Mouse (Mus musculus) MEL (cell line): ENCODE measurements around the gene Phf21a. TPM values are rescaled to one million over a fixed set of nuclear protein-coding genes. Genes with fewer than 3 reads are reported as not detected.

Source experiments
- DNase-seq: peaks from one replicate; pipeline ENCODE4 v3.0.0; 2011; ENCODE audit warnings: low read depth, low spot score
- H3K27ac ChIP-seq: 2 replicates; pipeline ENCODE4 v1.5.1; 2012; ENCODE audit warnings: low read depth, mild to moderate bottlenecking, control low read depth, low read length, moderate library complexity; ENCODE audit not compliant: control insufficient read depth
- H3K27me3 ChIP-seq, 2 experiments: fragments of 150-350 bp in 1 of 2; sonication (generic) in 1 of 2; 2 replicates each; pipeline ENCODE4 v1.6.1; 2012; ENCODE audit warnings: low read length in 2 of 2, mild to moderate bottlenecking in 2 of 2, improper control_type of control experiment in 1 of 2, moderate library complexity in 1 of 2; ENCODE audit not compliant: insufficient read depth in 2 of 2, control insufficient read depth in 1 of 2
- H3K36me3 ChIP-seq, 2 experiments: 2 replicates each; pipeline ENCODE4 v1.6.1; 2012 to 2014; ENCODE audit warnings: low read length in 2 of 2, improper control_type of control experiment in 1 of 2, inconsistent platforms in 1 of 2, mild to moderate bottlenecking in 1 of 2; ENCODE audit not compliant: insufficient read depth in 2 of 2, control insufficient read depth in 1 of 2
- H3K4me1 ChIP-seq, 2 experiments: fragments of 150-350 bp in 1 of 2; sonication (generic) in 1 of 2; 2 replicates each; pipeline ENCODE4 v1.6.1; 2012; ENCODE audit warnings: low read length in 2 of 2, improper control_type of control experiment in 1 of 2, mild to moderate bottlenecking in 1 of 2; ENCODE audit not compliant: insufficient read depth in 2 of 2, control insufficient read depth in 1 of 2
- H3K4me3 ChIP-seq, 2 experiments: fragments of 150-350 bp in 1 of 2; sonication (generic) in 1 of 2; 2 replicates each; pipeline ENCODE4 v1.5.1; 2012; ENCODE audit warnings: low read depth in 2 of 2, low read length in 2 of 2, mild to moderate bottlenecking in 2 of 2, moderate library complexity in 2 of 2, control low read depth in 1 of 2, improper control_type of control experiment in 1 of 2; ENCODE audit not compliant: control insufficient read depth in 1 of 2, insufficient read depth in 1 of 2
- H3K79me2 ChIP-seq: 2 replicates; pipeline ENCODE4 v1.6.1; 2012; ENCODE audit warnings: mild to moderate bottlenecking, low read length, moderate library complexity; ENCODE audit not compliant: control insufficient read depth, poor library complexity, insufficient read depth
- H3K9ac ChIP-seq: 2 replicates; pipeline ENCODE4 v1.6.1; 2012; ENCODE audit warnings: low read depth, mild to moderate bottlenecking, control low read depth, low read length, moderate library complexity; ENCODE audit not compliant: control insufficient read depth, poor library complexity, severe bottlenecking
- H3K9me3 ChIP-seq: fragments of 150-350 bp; sonication (generic); replicated peaks from 2 replicates; pipeline ENCODE4 v1.6.1; 2012; ENCODE audit warnings: mild to moderate bottlenecking, low read length, improper control_type of control experiment, moderate library complexity; ENCODE audit not compliant: insufficient read depth
- CHD1 ChIP-seq: IDR thresholded peaks from 2 replicates; pipeline ENCODE4 v1.6.1; 2012; ENCODE audit warnings: low read depth, mild to moderate bottlenecking, inconsistent platforms, low read length, improper control_type of control experiment
- EP300 ChIP-seq, 2 experiments: IDR thresholded peaks; 2 replicates each; pipeline ENCODE4 v1.6.1; 2011; ENCODE audit warnings: improper control_type of control experiment in 2 of 2, low read length in 2 of 2, low read depth in 1 of 2, mild to moderate bottlenecking in 1 of 2
- GABPA ChIP-seq: IDR thresholded peaks from 2 replicates; pipeline ENCODE4 v1.6.1; 2012; ENCODE audit warnings: low read depth, mild to moderate bottlenecking, inconsistent platforms, low read length, improper control_type of control experiment, moderate library complexity
- JUND ChIP-seq: IDR thresholded peaks from 2 replicates; pipeline ENCODE4 v1.6.1; 2011; ENCODE audit warnings: low read depth, mild to moderate bottlenecking, improper control_type of control experiment, low read length
- MAFK ChIP-seq: IDR thresholded peaks from 2 replicates; pipeline ENCODE4 v1.6.1; 2011; ENCODE audit warnings: low read depth, mild to moderate bottlenecking, low read length, improper control_type of control experiment, borderline replicate concordance
- MAX ChIP-seq: IDR thresholded peaks from 2 replicates; pipeline ENCODE4 v1.6.1; 2011; ENCODE audit warnings: low read length, improper control_type of control experiment
- MEF2A ChIP-seq: IDR thresholded peaks from 2 replicates; pipeline ENCODE4 v1.6.1; 2014; ENCODE audit warnings: low read depth, mild to moderate bottlenecking, inconsistent platforms, low read length, improper control_type of control experiment; ENCODE audit not compliant: poor library complexity, insufficient replicate concordance, severe bottlenecking; ENCODE audit errors: extremely low read depth
- MYC ChIP-seq: IDR thresholded peaks from 2 replicates; pipeline ENCODE4 v1.6.1; 2011; ENCODE audit warnings: low read depth, mild to moderate bottlenecking, low read length, improper control_type of control experiment, moderate library complexity
- RCOR1 ChIP-seq: IDR thresholded peaks from 2 replicates; pipeline ENCODE4 v1.6.1; 2012; ENCODE audit warnings: low read depth, mild to moderate bottlenecking, inconsistent platforms, low read length, improper control_type of control experiment
- SIN3A ChIP-seq: IDR thresholded peaks from 2 replicates; pipeline ENCODE4 v1.6.1; 2012; ENCODE audit warnings: low read length, improper control_type of control experiment, inconsistent platforms
- UBTF ChIP-seq: IDR thresholded peaks from 2 replicates; pipeline ENCODE4 v1.6.1; 2012; ENCODE audit warnings: low read depth, mild to moderate bottlenecking, inconsistent platforms, low read length, improper control_type of control experiment, moderate library complexity, borderline replicate concordance; ENCODE audit not compliant: insufficient read depth
- ZKSCAN1 ChIP-seq: IDR thresholded peaks from 2 replicates; pipeline ENCODE4 v1.6.1; 2012; ENCODE audit warnings: low read depth, mild to moderate bottlenecking, inconsistent platforms, low read length, improper control_type of control experiment, moderate library complexity
- ZMIZ1 ChIP-seq: IDR thresholded peaks from 2 replicates; pipeline ENCODE4 v1.6.1; 2012; ENCODE audit warnings: low read depth, mild to moderate bottlenecking, inconsistent platforms, low read length, improper control_type of control experiment, moderate library complexity
- ZNF384 ChIP-seq: IDR thresholded peaks from 2 replicates; pipeline ENCODE4 v1.6.1; 2012; ENCODE audit warnings: low read depth, mild to moderate bottlenecking, inconsistent platforms, low read length, improper control_type of control experiment
- polyA plus RNA-seq, 2 experiments: library from polyadenylated mRNA; stranded (reverse) in 1 of 2; unstranded in 1 of 2; fragments of >175 nt in 1 of 2; fragments of >200 nt in 1 of 2; gene quantifications; 2 replicates each; pipeline versions ENCODE4 v1.2.1 to v1.2.4; 2012; ENCODE audit warnings: low replicate concordance in 2 of 2, low read depth in 1 of 2; ENCODE audit not compliant: insufficient read length in 2 of 2, insufficient read depth in 1 of 2, missing spikeins in 1 of 2
- total RNA-seq: library from RNA; depleted of rRNA; stranded (reverse); fragments of 300-350 nt; gene quantifications from 2 replicates; pipeline ENCODE4 v1.2.3, GENCODE M21; 2012

Phf21a gene
- total and polyA plus RNA-seq, 3 experiments: 4.7 to 245 (median 15.6) TPM

DNA sequence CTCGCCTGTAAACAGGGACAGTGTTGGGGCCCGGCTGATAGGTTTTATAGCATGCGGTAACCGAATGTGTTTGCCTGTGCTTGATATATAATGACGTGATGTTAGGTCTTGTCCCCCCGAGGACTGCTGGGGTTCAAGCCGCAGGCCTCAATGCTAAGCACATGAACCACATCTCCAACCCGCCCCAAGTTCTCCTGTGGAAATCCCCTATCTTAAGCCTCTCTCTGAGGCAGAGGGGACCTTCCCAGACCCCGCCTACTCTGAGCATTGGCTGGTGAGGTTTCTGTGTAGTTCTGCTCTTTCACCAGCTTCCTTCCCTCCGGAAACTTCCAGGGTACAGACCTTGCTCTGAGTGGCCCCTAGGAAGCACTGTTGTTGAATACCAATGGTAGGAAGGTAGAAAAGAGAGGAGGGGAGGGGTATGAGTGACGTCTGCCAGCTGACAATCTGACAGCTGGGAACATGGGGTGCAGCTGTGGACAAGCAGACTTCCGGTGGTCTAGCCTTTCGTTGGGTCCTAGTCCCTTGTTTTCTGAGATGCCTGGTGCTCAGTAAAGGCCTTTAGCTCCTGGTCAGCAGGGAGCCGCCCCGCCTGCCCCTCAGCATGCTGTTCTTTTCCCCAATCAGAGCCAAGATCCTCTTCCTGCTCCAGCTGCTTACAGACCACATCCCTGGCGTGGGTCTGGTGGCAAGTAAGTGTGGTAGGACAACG is 287.0 kb downstream of the Phf21a start:
- Histone ChIP-seq H3K27me3 (no peaks in the 10 kb centered on the region), H3K27ac (no peak overlapping the region), H3K4me1 (peaks cover 0 to 8% of the 10 kb centered on the region in 2 experiments; a peak in 2 of 4 replicates), H3K4me3 (no peak overlapping the region), H3K9ac (no peak overlapping the region), H3K79me2 (peaks cover 5% of the 10 kb centered on the region), H3K36me3 (no peaks in the 10 kb centered on the region; a peak in 1 of 4 replicates), H3K9me3 (no peaks in the 10 kb centered on the region)
- TF ChIP-seq EP300 (IDR thresholded peaks at IDR 0.05; ENCODE audit: low read depth in 1 of 2, low read length in 2 of 2) (no peak), MYC (no peak), CHD1 (no peak), SIN3A (no peak), MAFK (no peak), MEF2A (no peak)
- DNase-seq: no peak

- Histone ChIP-seq H3K4me1 (peaks cover 0 to 8% of the 10 kb centered on the region in 2 experiments; a peak in 2 of 4 replicates), H3K27me3 (no peaks in the 10 kb centered on the region), H3K36me3 (no peaks in the 10 kb centered on the region; a peak in 1 of 4 replicates), H3K9me3 (no peaks in the 10 kb centered on the region), H3K27ac (no peak overlapping the region), H3K4me3 (no peak overlapping the region), H3K9ac (no peak overlapping the region), H3K79me2 (peaks cover 2% of the 10 kb centered on the region)
- TF ChIP-seq UBTF (no peak), MEF2A (no peak), MYC (no peak), RCOR1 (no peak), GABPA (no peak), JUND (no peak)
- DNase-seq: no peak
Measured at GRCm38 (mm10) chr2:92380495-92381050, 287.7 kb downstream of the Phf21a start.

GRCm38 (mm10) chr2:92381161-92381560 is 288.2 kb downstream of the Phf21a start:
- Histone ChIP-seq H3K79me2 (no peaks in the 10 kb centered on the region), H3K36me3 (no peaks in the 10 kb centered on the region; a peak in 1 of 4 replicates), H3K27me3 (no peaks in the 10 kb centered on the region), H3K27ac (no peak overlapping the region), H3K9me3 (no peaks in the 10 kb centered on the region), H3K4me3 (no peak overlapping the region), H3K4me1 (peaks cover 0 to 4% of the 10 kb centered on the region in 2 experiments; a peak in 2 of 4 replicates), H3K9ac (no peak overlapping the region)
- TF ChIP-seq MAX: no peak
- no peak for TF ChIP-seq GABPA
- TF ChIP-seq ZMIZ1: no peak
- no peak for TF ChIP-seq ZNF384
- TF ChIP-seq ZKSCAN1: no peak
- DNase-seq: no peak
